ENCODE assay signal across 12 mouse cellular contexts in the genomic region with DNA sequence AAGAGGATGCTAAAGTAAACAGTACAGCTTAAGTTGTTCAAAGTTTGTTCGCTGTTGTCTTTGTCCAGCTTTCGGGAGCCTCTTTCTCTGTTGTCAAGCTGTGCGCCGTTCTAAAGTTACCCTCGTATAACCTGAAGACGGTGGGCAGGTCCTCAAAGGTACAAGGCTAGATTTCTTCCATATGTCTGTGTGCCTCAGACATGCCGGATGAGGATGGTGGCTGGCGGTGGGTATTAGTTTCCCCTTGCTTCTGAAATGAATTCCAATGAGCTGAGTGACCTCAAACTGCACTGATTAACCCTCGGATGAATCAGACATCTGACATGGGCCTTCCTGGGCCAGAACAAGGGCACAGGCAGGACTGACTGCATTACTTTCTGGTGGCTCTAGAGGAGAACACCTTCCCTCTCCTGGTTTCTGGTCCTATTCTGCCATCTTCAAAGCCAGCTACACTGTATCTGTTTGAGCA.
DNase-seq lines count a peak whose midpoint lies in the region; ATAC-seq and TF ChIP-seq lines count a peak whose summit lies in the region.
"Had no signal": no experiment of that assay in that cellular context is flagged by ENCODE, and none has a peak within 500 bp of the region (broad histone marks: within the 10 kb centered on the region; RNA-seq: fewer than 3 reads in every experiment).

No protein-coding gene starts in this region.

- peaks cover 46% of the 10 kb centered on the region for H3K4me1 ChIP-seq in hindbrain, embryonic 10.5 days (replicated peaks)
- H3K4me1 ChIP-seq in hindbrain, embryonic 13.5 days (replicated peaks): peaks cover 34% of the 10 kb centered on the region
- H3K4me1 ChIP-seq in embryonic facial prominence, embryonic 10.5 days: peaks cover 54% of the 10 kb centered on the region
- peaks cover 19% of the 10 kb centered on the region; the same call in 1 of the 2 replicates for H3K4me1 ChIP-seq in forebrain, postnatal 0 days (ENCODE audit: insufficient read depth)
- H3K4me1 ChIP-seq in thymus, adult 2 months (replicated peaks; ENCODE audit: control insufficient read depth, insufficient read depth, low read length): no peaks in the 10 kb centered on the region
- peaks cover 24% of the 10 kb centered on the region for H3K4me1 ChIP-seq in neural tube, embryonic 15.5 days

- H3K27ac ChIP-seq in hindbrain, embryonic 10.5 days: peak overlapping the region; percentile 84
- no peak overlapping the region for H3K27ac ChIP-seq in hindbrain, embryonic 13.5 days
- H3K27ac ChIP-seq in embryonic facial prominence, embryonic 10.5 days (replicated peaks): peak overlapping the region; percentile 88
- H3K27ac ChIP-seq in forebrain, postnatal 0 days (ENCODE audit: low read depth, low read length): no peak overlapping the region
- H3K27ac ChIP-seq in thymus, adult 2 months (ENCODE audit: control insufficient read depth, insufficient read depth, low read length): no peak overlapping the region
- no peak overlapping the region for H3K27ac ChIP-seq in neural tube, embryonic 15.5 days (replicated peaks)

- H3K4me2 ChIP-seq in hindbrain, embryonic 13.5 days: no peak overlapping the region
- H3K4me2 ChIP-seq in forebrain, postnatal 0 days (ENCODE audit: low read depth): no peak overlapping the region
- H3K4me2 ChIP-seq in neural tube, embryonic 15.5 days: no peak overlapping the region

- H3K9ac ChIP-seq in hindbrain, embryonic 13.5 days: no peak overlapping the region; the same call in 1 of the 2 replicates
- no peak overlapping the region for H3K9ac ChIP-seq in forebrain, postnatal 0 days
- H3K9ac ChIP-seq in neural tube, embryonic 15.5 days (replicated peaks): no peak overlapping the region

- no peak for TF ChIP-seq POLR2A in thymus, adult 2 months (IDR thresholded peaks at IDR 0.05; ENCODE audit: control insufficient read depth, extremely low read depth, insufficient read depth, low read length, poor library complexity)

- H3K9me3 ChIP-seq in hindbrain, embryonic 10.5 days: 0 out of 2 replicates have a peak, but pooled peaks cover 4% of the 10 kb centered on the region
- H3K9me3 ChIP-seq in hindbrain, embryonic 13.5 days: no peaks in the 10 kb centered on the region
- H3K9me3 ChIP-seq in embryonic facial prominence, embryonic 10.5 days: no peaks in the 10 kb centered on the region
- no peaks in the 10 kb centered on the region for H3K9me3 ChIP-seq in forebrain, postnatal 0 days (ENCODE audit: low read length)
- H3K9me3 ChIP-seq in neural tube, embryonic 15.5 days (replicated peaks): no peaks in the 10 kb centered on the region

- DNase-seq in hindbrain, embryonic 10.5 days (ENCODE audit: low spot score): peak; percentile 33
- peak; percentile 61 for DNase-seq in Muller cell, postnatal 12 days (ENCODE audit: inconsistent ontology term)
- DNase-seq in embryonic facial prominence, embryonic 10.5 days (ENCODE audit: low spot score): peak; percentile 75
- DNase-seq in forebrain, postnatal 0 days: no peak
- no peak for DNase-seq in thymus, adult 2 months
- DNase-seq in layer of hippocampus, postnatal 36 days: no peak
- DNase-seq: cerebellum, postnatal 10 days; spleen, adult 18-20 months had no signal

- H3K4me3 ChIP-seq in hindbrain, embryonic 10.5 days: peak overlapping the region; percentile 2; the same call in 1 of the 2 replicates
- H3K4me3 ChIP-seq in hindbrain, embryonic 13.5 days: no peak overlapping the region
- H3K4me3 ChIP-seq in embryonic facial prominence, embryonic 10.5 days: peak overlapping the region; percentile 42; the same call in 1 of the 2 replicates
- no peak overlapping the region for H3K4me3 ChIP-seq in forebrain, postnatal 0 days (ENCODE audit: low read depth, low read length)
- H3K4me3 ChIP-seq in thymus, adult 2 months (ENCODE audit: control insufficient read depth, insufficient read depth, low read length): no peak overlapping the region
- no peak overlapping the region for H3K4me3 ChIP-seq in neural tube, embryonic 15.5 days (replicated peaks)

- no peaks in the 10 kb centered on the region for H3K36me3 ChIP-seq in hindbrain, embryonic 10.5 days
- no peaks in the 10 kb centered on the region for H3K36me3 ChIP-seq in hindbrain, embryonic 13.5 days
- 0 out of 2 replicates have a peak, but pooled peaks cover 4% of the 10 kb centered on the region for H3K36me3 ChIP-seq in embryonic facial prominence, embryonic 10.5 days (replicated peaks)
- H3K36me3 ChIP-seq in forebrain, postnatal 0 days (ENCODE audit: insufficient read depth): no peaks in the 10 kb centered on the region
- no peaks in the 10 kb centered on the region for H3K36me3 ChIP-seq in thymus, adult 2 months (ENCODE audit: control insufficient read depth, insufficient read depth, low read length)
- no peaks in the 10 kb centered on the region for H3K36me3 ChIP-seq in neural tube, embryonic 15.5 days

- no peak for TF ChIP-seq CTCF in forebrain, postnatal 0 days (IDR thresholded peaks at IDR 0.05; ENCODE audit: low read depth)
- TF ChIP-seq CTCF in thymus, adult 2 months (IDR thresholded peaks at IDR 0.05; ENCODE audit: borderline replicate concordance, control insufficient read depth, extremely low read depth, insufficient read depth, low read length, poor library complexity): no peak

- 41% methylated on average over 9 of the region's 9 CpGs for WGBS in hindbrain, embryonic 10.5 days
- 39% methylated on average over 9 of the region's 9 CpGs for WGBS in hindbrain, embryonic 13.5 days
- 24% methylated on average over 9 of the region's 9 CpGs for WGBS in embryonic facial prominence, embryonic 10.5 days
- WGBS in forebrain, postnatal 0 days: 43% methylated on average over 9 of the region's 9 CpGs
- 96% methylated on average over 9 of the region's 9 CpGs for WGBS in thymus, adult 2 months
- 56% methylated on average over 9 of the region's 9 CpGs for WGBS in neural tube, embryonic 15.5 days

- ATAC-seq in hindbrain, embryonic 13.5 days (ENCODE audit: low FRiP score): no peak
- ATAC-seq in forebrain, postnatal 0 days: 0 out of 2 replicates have a peak, but pooled peaks have one; percentile 3
- no peak for ATAC-seq in neural tube, embryonic 15.5 days (ENCODE audit: low FRiP score)
- ATAC-seq: intestine, embryonic 16.5 days; lung, postnatal 0 days had no signal

- no peaks in the 10 kb centered on the region for H3K27me3 ChIP-seq in hindbrain, embryonic 10.5 days (ENCODE audit: insufficient read depth, poor library complexity, severe bottlenecking)
- no peaks in the 10 kb centered on the region for H3K27me3 ChIP-seq in hindbrain, embryonic 13.5 days
- H3K27me3 ChIP-seq in embryonic facial prominence, embryonic 10.5 days (replicated peaks; ENCODE audit: low read depth, poor library complexity, severe bottlenecking): no peaks in the 10 kb centered on the region
- no peaks in the 10 kb centered on the region for H3K27me3 ChIP-seq in forebrain, postnatal 0 days (ENCODE audit: insufficient read depth, low read length)
- no peaks in the 10 kb centered on the region for H3K27me3 ChIP-seq in thymus, adult 2 months (ENCODE audit: control insufficient read depth, insufficient read depth, low read length)
- no peaks in the 10 kb centered on the region for H3K27me3 ChIP-seq in neural tube, embryonic 15.5 days (replicated peaks)

Comparison
In these comparisons a context has a peak if more than half of its experiments do, and no peak if none do; other contexts are left out.
1. H3K27ac ChIP-seq: peak in hindbrain, embryonic 10.5 days (single experiment) and embryonic facial prominence, embryonic 10.5 days (single experiment); none in hindbrain, embryonic 13.5 days (single experiment), forebrain, postnatal 0 days (single experiment), thymus, adult 2 months (single experiment) and neural tube, embryonic 15.5 days (single experiment).
2. H3K4me3 ChIP-seq: peak in hindbrain, embryonic 10.5 days (single experiment) and embryonic facial prominence, embryonic 10.5 days (single experiment); none in hindbrain, embryonic 13.5 days (single experiment), forebrain, postnatal 0 days (single experiment), thymus, adult 2 months (single experiment) and neural tube, embryonic 15.5 days (single experiment).
3. DNase-seq: peak in hindbrain, embryonic 10.5 days (single experiment), Muller cell, postnatal 12 days (single experiment) and embryonic facial prominence, embryonic 10.5 days (single experiment); none in forebrain, postnatal 0 days (single experiment), thymus, adult 2 months (single experiment) and layer of hippocampus, postnatal 36 days (0 of 2).